Mouse (Mus musculus) lung, postnatal 0 days (tissue): ENCODE data around the gene Pla2g6.
A peak's percentile ranks its signal among the peaks of the same experiment; 100 is the strongest.

ENCODE experiments used
- CTCF ChIP-seq: IDR thresholded peaks from 2 replicates; pipeline ENCODE4 v1.5.1; 2016; ENCODE audit warnings: antibody characterized with exemption, mild to moderate bottlenecking
- EP300 ChIP-seq: IDR thresholded peaks from 2 replicates; pipeline ENCODE4 v1.6.1; 2016; ENCODE audit warnings: antibody characterized with exemption, mild to moderate bottlenecking, control low read depth

- TF ChIP-seq EP300 (no peak), CTCF (peak; percentile 31; the same call in 1 of the 2 replicates)
Measured at GRCm38 (mm10) chr15:79329346-79329978, 1.3 kb upstream of the Pla2g6 start.
